Mouse (Mus musculus): ENCODE data around the gene Sugp2.

Sugp2 gene

DNA sequence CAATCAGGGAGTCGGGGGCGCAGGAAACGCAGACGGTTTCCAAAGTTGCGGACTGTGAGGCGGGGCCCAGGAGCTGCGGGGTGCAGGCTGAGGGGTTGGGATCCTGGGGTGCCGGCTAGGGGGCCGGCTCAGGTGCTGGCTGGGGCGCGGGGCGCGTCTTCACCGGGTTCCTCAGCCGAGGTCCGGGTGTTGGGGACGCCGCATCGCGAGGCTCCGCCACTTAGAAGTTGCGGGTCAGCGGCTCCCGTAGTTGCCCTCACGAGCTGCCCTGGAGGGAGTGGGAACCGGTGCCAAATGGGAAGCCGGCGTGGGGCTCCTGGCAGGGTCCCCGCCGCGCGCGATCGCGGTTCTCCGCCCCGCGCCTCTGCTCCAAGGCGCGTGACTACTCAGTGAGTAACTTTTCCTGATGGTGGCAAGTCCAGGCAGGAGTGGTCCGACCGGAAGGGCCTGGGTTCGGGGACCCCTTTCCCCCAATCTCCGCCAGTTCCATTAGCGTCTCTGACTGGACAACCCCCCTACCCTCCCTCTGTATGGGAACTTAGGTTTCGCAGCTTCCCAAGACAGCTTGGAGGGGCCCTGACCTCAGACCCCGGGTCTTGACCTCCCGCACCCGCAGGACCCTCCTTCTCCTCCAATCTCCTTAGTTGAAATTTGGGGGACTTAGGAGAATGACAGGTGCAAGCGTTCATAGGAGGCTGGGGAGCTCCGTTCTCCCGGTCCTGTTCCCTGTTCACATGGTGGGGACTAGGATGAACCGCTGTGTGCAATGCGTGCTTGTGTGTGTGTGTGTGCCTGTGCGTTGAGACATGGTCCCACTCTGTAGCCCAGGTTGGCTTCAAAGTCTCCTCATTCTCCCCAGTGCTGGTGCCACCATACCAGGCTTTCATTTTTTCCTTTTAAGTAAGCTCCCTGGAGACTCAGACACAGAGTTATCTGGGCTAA, 49.4 kb downstream of the Sugp2 start:
- no peak for DNase-seq

DNA sequence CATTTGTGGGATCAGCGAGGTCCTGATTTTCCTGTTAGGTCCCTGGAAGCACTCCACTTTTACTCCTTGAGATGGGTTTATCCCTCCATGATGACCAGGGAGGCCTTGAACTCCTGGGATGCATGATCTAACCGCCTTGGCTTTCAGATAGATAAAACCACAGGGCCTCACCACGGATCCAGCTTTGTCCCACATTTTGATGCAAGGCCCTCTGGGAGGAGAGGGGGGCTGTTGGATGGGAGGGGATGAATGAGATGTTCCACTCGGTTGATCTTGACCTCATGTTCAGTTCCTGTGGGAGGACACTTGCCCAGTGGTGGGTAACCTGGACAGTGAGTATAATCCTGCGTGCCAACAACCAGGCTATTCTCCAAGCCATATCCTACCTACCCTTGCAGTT, 50.4 kb downstream of the Sugp2 start:
- no peak for DNase-seq

DNA sequence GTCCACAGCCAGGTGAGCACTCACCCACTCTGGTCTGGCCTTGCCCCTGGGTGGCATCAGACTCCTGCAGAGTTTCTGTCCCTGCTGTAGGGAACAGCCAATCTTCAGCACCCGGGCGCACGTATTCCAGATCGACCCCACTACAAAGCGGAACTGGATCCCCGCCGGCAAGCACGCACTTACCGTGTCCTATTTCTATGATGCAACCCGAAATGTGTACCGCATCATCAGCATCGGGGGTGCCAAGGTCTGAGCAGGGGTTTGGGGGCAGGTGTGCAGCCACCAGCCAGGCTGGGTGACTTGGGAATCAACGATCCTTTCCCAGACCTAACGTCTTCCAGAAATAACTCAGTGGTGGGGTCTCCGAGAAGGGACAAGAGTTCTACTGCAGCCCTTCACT, 51.3 kb downstream of the Sugp2 start:
- DNase-seq: no peak

DNA sequence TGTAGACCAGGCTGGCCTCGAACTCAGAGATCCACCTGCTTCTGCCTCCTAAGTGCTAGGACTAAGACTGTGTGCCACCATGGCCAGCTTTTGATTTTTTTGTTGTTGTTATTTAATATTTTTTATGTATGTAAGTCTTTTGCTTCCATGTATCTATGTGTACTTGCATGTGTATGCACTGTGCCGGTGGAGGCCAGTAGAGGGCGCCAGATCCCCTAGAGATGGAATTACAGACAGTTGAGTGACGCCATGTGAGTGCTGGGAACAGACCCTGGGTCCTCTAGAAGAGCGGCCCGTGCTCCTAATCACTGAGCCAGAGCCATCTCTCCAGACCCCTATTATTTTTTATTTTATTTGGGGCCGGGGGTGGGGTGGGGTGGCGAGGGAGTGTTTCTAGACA, 52.7 kb downstream of the Sugp2 start:
- no peak for DNase-seq

DNA sequence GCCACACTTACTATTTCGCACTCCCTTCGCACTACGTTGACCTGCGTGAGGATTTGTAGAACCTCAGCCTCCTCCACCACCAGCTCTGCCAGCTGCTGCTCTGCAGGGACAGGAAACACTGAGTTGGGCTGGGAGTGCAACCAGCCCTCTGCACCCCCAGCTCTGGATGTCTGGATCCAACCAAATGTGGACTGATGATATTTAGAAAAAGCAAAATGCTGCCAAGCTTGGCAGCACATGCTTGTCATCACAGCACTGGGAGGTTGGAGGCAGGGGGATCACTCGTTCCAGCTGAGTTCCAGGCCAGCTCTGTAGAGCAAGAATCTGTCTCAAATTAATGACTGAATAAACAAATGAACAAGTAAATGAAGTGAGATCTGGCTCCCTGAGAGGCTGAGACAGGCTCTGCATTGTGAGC, 60.0 kb downstream of the Sugp2 start:
- DNase-seq: no peak

DNA sequence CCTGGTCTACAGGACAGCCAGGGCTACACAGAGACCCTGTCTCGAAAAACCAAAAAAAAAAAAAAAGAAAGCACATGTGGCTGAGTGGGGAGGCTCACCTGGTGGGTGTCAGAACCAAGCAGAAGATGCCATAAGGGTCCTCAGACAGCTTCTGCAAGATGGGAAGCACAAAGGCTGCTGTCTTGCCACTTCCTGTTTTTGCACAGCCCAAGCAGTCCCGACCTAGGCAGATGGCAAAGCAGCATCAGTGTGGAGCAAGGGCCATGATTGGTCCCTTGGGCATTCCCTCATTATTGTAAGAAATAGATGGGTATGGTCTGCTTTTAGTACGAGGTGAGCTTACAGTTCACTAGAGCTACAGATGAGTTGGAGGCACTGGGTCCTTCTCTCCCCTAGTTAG, 66.9 kb downstream of the Sugp2 start:
- no peak for DNase-seq

DNA sequence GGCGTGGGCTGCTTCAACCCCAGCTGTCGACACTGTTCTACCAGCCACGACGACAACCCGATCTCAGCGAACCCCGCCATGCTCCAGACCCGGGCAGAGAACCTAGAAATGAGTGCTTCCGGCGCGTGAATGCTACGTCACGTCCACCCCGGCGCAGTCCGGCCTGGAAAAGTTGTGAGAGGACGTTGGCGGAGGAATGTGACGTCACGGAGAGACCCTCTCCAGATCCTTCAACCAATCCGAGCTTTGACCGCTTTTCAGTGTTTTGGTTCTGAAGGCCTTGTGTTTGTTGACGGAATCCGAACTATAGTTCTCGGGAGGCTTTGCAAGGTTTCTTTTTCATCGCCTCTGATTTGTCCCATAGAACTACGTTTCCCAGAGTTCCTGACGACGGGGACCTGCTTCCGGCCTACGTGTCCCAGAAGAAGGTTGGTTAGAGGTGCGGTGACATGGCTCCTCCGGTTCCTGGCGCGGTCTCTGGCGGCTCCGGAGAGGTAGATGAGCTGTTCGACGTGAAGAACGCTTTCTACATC, 68.4 kb downstream of the Sugp2 start, which contains the start of the genes Ddx49 and Cope:
Ddx49 (minus strand) TSS at position 132 of the 533 bp plus-strand sequence.
Cope (plus strand) TSS at position 161 of the 533 bp plus-strand sequence.
- DNase-seq: peak; percentile 94

DNA sequence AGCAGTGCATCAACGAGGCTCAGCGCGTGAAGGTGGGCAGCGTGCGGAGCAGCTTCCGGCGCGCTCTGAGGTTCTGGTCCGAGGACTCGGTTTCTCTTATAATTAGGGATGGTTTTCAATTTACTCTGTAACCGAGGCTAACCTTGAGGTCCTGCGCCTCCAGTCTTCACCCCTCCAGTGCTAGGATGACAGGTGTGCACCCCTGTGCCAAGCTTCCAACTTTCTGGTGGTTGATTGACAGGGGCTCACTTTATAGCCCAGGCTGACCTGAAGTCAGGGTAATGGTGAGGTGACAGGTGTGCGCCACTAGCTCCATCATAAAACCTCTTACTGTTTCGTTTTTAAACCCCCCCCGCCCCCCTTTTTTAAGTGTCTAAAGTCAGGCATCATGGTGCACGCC, 68.9 kb downstream of the Sugp2 start:
- no peak for DNase-seq

DNA sequence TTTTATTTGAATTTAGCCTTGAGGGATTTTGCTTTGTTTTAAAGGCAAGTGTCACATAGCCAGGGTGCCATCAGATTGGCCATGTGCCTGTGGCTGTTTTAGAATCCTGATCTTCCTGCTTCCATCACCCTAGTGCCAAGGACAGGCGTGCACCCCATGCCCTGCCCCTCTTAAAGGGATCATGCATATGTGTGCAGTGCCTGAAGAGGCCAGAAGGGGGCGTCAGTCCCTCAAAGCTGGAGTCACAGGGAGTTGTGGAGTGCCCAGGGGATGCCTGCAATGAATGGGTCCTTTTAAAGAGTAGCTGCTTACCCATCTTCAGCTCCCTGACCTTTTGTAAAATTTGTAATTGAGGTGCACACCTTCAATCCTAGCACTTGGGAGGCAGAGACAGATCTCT, 75.3 kb downstream of the Sugp2 start:
- no peak for DNase-seq

DNA sequence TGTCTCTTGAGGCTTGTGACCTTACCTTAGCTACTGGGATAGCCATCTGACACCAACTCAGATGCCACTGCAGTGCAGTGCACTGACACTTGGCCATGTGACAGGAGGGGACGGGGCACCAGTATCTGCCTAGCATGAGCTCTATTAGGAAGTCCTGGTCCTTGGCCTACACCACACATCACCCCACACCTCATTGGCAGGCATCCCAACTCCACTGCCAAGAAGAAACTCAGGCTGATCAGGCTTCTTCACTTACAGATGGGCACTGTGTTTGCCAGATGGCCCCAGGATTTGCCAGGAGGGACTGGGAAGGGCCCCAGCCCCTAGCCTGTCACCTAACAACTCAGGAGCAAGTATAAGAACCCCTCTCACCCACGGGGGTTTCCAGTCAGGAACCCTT, 79.4 kb downstream of the Sugp2 start:
- DNase-seq: peak; percentile 54

DNA sequence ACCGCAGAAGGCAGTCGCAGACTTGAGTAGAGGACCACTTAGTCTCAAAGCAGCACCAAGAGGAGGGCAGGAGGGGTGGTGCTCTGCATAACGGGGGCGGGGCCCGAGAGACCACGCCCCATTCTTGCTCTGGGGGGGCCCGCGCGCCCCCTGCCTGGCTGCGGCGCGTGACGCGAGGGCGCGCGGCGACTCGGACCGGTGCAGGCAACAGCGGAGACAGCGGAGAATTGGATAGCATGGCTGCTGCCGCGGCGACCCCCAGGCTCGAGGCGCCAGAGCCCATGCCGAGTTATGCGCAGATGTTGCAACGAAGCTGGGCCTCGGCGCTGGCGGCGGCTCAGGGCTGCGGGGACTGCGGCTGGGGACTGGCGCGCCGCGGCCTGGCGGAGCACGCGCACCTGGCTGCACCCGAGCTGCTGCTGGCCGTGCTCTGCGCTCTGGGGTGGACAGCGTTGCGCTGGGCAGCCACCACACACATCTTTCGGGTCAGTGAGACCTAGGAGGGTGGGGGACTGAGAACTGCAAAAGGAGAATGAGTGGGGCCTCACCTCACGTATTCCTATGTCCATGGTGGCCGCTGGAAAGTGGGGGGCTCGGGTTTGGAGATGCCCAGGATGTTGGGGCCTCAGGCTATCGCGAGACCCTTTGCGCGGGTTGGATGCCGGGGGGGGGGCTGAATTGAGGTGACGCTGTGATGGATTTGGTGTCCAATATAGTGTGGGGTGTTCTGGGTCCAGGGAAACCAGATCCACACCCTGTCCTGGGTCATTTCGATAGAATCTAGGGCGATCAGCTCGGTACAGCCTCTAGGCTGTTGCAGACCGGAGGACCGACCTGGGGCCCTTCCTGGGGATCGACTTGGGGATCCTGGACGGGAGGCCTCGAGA, 81.8 kb downstream of the Sugp2 start, which contains the start of gene Cers1:
Cers1 (plus strand) TSS at position 152 of the 887 bp plus-strand sequence.
- DNase-seq: peak; percentile 81

DNA sequence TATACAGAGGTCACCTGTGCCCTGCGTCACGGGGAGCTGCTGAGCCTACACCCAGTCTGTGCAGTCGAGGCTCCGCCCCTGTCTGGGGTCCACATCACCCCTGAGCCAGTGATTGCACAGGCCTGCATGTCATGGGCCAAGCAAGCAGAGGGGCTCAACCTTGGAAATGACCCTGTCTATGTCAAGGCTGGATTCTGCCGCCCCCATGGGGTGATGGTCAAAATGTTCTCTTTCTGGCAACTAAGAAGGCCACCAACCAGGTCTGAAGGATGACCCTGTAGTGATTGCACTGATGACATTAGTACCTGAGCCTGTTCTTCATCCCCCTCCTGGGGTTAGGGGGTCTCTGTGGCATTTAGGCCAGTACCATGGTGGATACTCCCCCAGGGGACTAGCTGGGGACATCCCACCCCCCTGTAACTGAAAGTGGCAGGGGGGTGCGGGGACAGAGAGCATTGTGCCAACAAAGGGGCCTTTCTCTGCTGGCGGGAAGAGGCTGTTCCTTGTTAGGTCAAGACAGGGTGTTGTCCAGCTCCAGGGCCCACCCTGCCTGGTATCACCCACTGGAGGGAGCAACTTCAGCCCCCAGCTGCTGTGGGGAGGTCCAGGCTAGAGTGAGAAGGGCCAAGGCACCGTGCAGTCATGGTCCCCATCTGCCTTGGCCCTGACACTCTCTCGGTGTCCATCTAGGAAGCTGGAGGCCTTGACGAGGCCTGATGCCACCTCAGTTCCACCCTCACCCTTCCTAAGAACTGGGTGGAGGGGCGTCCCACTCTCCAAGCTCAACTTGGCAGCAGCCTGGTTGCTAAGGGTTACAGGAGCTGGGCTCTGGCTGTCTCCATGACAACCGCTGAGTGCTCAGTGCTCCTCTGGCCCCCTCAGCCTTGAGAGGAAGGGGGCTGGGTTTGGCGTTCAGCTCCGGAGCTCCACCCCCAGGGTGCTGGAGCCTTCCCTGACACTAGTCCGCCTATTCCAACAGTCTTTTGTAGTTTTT, 82.8 kb downstream of the Sugp2 start:
- peak; percentile 60 for DNase-seq

DNA sequence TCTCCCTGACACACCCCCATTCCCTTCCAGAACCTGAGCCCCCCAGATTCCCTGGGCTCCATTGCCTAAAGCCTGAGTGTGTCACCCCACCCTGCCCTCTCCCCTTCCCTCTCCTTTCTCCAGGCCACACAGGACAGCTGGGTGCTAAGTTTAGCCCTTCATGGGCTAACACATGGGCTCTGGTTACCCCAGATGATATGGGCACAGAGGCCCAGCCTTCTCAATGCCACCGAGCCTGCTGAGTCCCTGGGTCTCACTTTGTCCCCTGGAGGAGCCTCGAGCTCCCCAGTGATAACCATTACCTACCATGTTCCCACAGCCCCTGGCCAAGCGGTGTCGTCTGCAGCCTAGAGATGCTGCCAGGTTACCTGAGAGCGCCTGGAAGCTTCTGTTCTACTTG, 83.8 kb downstream of the Sugp2 start:
- no peak for DNase-seq

DNA sequence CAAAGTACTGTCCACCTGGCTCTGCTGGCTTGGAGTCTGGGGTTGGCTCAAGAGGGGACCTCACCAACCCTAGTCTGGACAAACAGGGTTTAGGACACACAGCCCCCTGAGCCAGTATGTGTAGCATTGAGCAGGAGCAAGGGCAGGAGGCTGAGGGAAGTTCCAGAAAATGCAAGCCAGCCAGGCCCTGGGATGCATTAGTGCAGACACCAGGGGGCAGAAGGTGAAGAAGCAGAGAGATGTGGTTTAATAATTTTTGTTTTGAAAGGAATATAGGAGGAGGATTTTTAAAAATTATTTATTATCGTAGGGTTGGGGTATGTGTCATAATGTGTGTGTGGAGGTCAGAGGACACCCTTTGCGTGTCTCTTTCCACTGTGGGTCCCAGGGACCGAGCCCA, 89.7 kb downstream of the Sugp2 start:
- DNase-seq: no peak

DNA sequence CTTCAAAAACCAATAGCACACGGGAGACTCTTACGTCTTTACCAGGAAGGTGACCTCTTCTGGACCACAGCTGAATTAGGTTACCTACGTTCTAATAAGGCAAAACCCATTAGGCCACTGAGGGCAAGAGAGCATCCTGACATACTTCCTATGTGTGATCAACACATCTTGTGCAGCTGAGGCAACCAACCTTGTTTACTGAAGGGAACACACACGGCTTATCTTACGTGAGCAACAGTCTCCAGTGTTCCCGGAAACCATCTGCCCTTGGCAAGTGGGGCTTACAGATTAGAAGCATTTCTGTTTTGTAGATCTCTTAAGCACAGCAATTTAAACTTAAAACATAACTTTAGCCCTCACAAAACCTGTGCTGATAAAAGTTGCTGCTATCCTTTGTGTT, 93.5 kb downstream of the Sugp2 start:
- DNase-seq: no peak

DNA sequence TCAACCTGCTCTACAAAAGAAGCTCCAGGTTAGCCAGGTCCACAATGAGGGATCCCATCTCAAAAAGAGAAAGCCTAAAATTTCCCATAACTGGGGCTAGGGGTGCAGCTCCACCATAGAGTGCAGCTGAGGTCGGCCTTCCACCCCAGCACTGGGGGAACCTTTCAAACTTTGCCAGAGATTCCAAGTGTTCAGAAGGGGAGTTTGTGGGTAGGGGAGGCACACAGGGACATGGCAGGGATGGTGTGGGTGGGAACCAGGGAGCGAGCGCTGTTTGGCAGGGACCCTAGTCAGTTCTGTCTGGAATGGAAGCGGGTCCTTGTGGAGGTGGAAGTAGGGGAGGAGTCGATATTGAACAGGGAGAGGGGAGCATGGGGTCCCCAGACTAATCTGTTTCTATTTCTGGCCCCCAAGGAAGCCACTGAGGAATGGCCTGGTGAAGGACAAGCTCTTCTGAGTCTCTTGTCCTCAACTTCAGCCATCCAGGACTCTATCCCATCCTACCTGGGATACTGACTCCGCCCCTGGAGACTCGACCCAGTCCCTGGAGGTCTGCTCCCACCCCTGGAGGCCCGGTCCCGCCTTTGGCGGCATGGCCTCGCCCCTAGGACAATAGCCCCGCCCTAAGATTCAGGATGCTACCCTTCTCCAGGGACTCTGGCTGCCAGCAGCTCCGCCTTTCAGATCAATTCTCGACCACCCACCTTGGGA, 95.3 kb downstream of the Sugp2 start, which contains the start of gene Gdf1:
Gdf1 (plus strand) TSS at position 694 of the 711 bp plus-strand sequence.
- no peak for DNase-seq
